Mouse (Mus musculus) heart, embryonic 12.5 days (tissue): Measurements from ENCODE around the gene Bspry. TPM values are rescaled to one million over a fixed set of nuclear protein-coding genes. Genes with fewer than 3 reads are reported as not detected.

Experiments used
- ATAC-seq: fragments of 200-750 bp; cut with Nextera tagmentation; 2 replicates; pipeline ENCODE4 v1.8.0; 2017; ENCODE audit warnings: moderate TSS enrichment, moderate library complexity; ENCODE audit not compliant: insufficient number of reproducible peaks, low FRiP score
- H3K27ac ChIP-seq: fragments of 300-500 bp; sonication (generic); 2 replicates; pipeline ENCODE4 v1.5.1; 2016; ENCODE audit warnings: mild to moderate bottlenecking, moderate library complexity; ENCODE audit not compliant: poor library complexity, severe bottlenecking
- H3K27me3 ChIP-seq: fragments of 300-500 bp; sonication (generic); replicated peaks from 2 replicates; pipeline ENCODE4 v1.6.1; 2016; ENCODE audit warnings: mild to moderate bottlenecking, moderate library complexity
- H3K36me3 ChIP-seq: fragments of 300-500 bp; sonication (generic); 2 replicates; pipeline ENCODE4 v1.6.1; 2016; ENCODE audit warnings: mild to moderate bottlenecking, moderate library complexity
- H3K4me1 ChIP-seq: fragments of 300-500 bp; sonication (generic); replicated peaks from 2 replicates; pipeline ENCODE4 v1.6.1; 2016; ENCODE audit warnings: mild to moderate bottlenecking
- H3K4me2 ChIP-seq: fragments of 300-500 bp; sonication (generic); 2 replicates; pipeline ENCODE4 v1.6.1; 2016; ENCODE audit warnings: mild to moderate bottlenecking, moderate library complexity
- H3K4me3 ChIP-seq: fragments of 300-500 bp; sonication (generic); 2 replicates; pipeline ENCODE4 v1.5.1; 2016; ENCODE audit warnings: mild to moderate bottlenecking
- H3K9ac ChIP-seq: fragments of 300-500 bp; sonication (generic); 2 replicates; pipeline ENCODE4 v1.6.1; 2016; ENCODE audit warnings: mild to moderate bottlenecking, moderate library complexity
- H3K9me3 ChIP-seq: fragments of 300-500 bp; sonication (generic); replicated peaks from 2 replicates; pipeline ENCODE4 v1.6.1; 2016; ENCODE audit warnings: mild to moderate bottlenecking, moderate library complexity
- WGBS: fragments of 180-500 bp; shearing (Covaris S2); methylation state at CpG from one replicate; pipeline ENCODE4 v1.1.7; 2016; 5-methylcytosine and 5-hydroxymethylcytosine counted together
- polyA plus RNA-seq: library from polyadenylated mRNA; unstranded; fragments of >200 nt; fragmentation: Nextera tagmentation; extraction: Ambion mirVana; gene quantifications from 2 replicates; pipeline ENCODE4 v1.2.1, GENCODE M21; 2016

Gene Bspry
- polyA plus RNA-seq, 1 experiment from 2014 or later = 0.49 TPM

GRCm38 (mm10) chr4:62501964-62502732, 22.3 kb downstream of the Bspry start:
- Histone ChIP-seq H3K4me3 (peak overlapping the region; percentile 76), H3K4me2 (peak overlapping the region; percentile 76), H3K36me3 (peaks cover 24% of the 10 kb centered on the region), H3K9me3 (no peaks in the 10 kb centered on the region), H3K27me3 (no peaks in the 10 kb centered on the region), H3K4me1 (peaks cover 11% of the 10 kb centered on the region), H3K9ac (peak overlapping the region; percentile 80), H3K27ac (peak overlapping the region; percentile 19; the same call in 1 of the 2 replicates)
- under 1% methylated on average over 38 of the region's 38 CpGs for WGBS
- ATAC-seq = peak; percentile 91

GRCm38 (mm10) chr4:62502969-62503368, 23.1 kb downstream of the Bspry start:
- H3K4me2 ChIP-seq = no peak overlapping the region
- WGBS = 71% methylated on average over 7 of the region's 7 CpGs
- peaks cover 27% of the 10 kb centered on the region for H3K36me3 ChIP-seq
- H3K9me3 ChIP-seq = no peaks in the 10 kb centered on the region
- no peaks in the 10 kb centered on the region for H3K27me3 ChIP-seq
- no peak overlapping the region for H3K4me3 ChIP-seq
- H3K27ac ChIP-seq = no peak overlapping the region
- peaks cover 11% of the 10 kb centered on the region for H3K4me1 ChIP-seq
- no peak overlapping the region for H3K9ac ChIP-seq
- no peak for ATAC-seq

- Histone ChIP-seq H3K4me2 (peak within 1 kb of the TSS; percentile 76), H3K36me3 (peaks cover 27% of the 10 kb centered on the region), H3K27ac (no peak within 1 kb of the TSS), H3K9me3 (no peaks in the 10 kb centered on the region), H3K27me3 (no peaks in the 10 kb centered on the region), H3K9ac (peak within 1 kb of the TSS; percentile 80), H3K4me1 (peaks cover 11% of the 10 kb centered on the region), H3K4me3 (peak within 1 kb of the TSS; percentile 76)
- no peak for ATAC-seq
- WGBS = 77% methylated on average over 3 of the region's 3 CpGs
Measured at GRCm38 (mm10) chr4:62503374-62503970, 23.6 kb downstream of the Bspry start, which contains the start of gene Hdhd3. Gene Hdhd3, minus strand, starts transcription at chr4:62503467.

- ATAC-seq = no peak
- H3K36me3 ChIP-seq = peaks cover 38% of the 10 kb centered on the region
- WGBS = 82% methylated on average over 3 of the region's 3 CpGs
Measured at GRCm38 (mm10) chr4:62505991-62506390, 26.1 kb downstream of the Bspry start.

GRCm38 (mm10) chr4:62506798-62507197, 26.9 kb downstream of the Bspry start:
- H3K27me3 ChIP-seq = no peaks in the 10 kb centered on the region
- H3K27ac ChIP-seq = no peak overlapping the region
- no peaks in the 10 kb centered on the region for H3K9me3 ChIP-seq
- ATAC-seq = no peak
- H3K4me2 ChIP-seq = no peak overlapping the region
- H3K36me3 ChIP-seq = peaks cover 46% of the 10 kb centered on the region
- peaks cover 8% of the 10 kb centered on the region; the same call in 1 of the 2 replicates for H3K4me1 ChIP-seq
- H3K4me3 ChIP-seq = no peak overlapping the region
- H3K9ac ChIP-seq = no peak overlapping the region
- 59% methylated on average over 2 of the region's 2 CpGs for WGBS

More at GRCm38 (mm10) chr4:62505991-62506390, 26.1 kb downstream of the Bspry start:
- no peaks in the 10 kb centered on the region for H3K27me3 ChIP-seq
- H3K4me2 ChIP-seq = no peak overlapping the region
- peaks cover 11% of the 10 kb centered on the region for H3K4me1 ChIP-seq
- H3K9ac ChIP-seq = no peak overlapping the region
- H3K9me3 ChIP-seq = no peaks in the 10 kb centered on the region
- no peak overlapping the region for H3K27ac ChIP-seq
- no peak overlapping the region for H3K4me3 ChIP-seq

GRCm38 (mm10) chr4:62508839-62509238, 29.0 kb downstream of the Bspry start:
- Histone ChIP-seq H3K9me3 (no peaks in the 10 kb centered on the region), H3K36me3 (peaks cover 66% of the 10 kb centered on the region), H3K27me3 (no peaks in the 10 kb centered on the region), H3K9ac (no peak overlapping the region), H3K4me2 (no peak overlapping the region), H3K27ac (no peak overlapping the region), H3K4me3 (no peak overlapping the region), H3K4me1 (0 out of 2 replicates have a peak, but pooled peaks cover under 1% of the 10 kb centered on the region)
- ATAC-seq = no peak
- WGBS = 91% methylated on average over 5 of the region's 5 CpGs

- peaks cover 68% of the 10 kb centered on the region for H3K36me3 ChIP-seq
Measured at GRCm38 (mm10) chr4:62509946-62510345, 30.1 kb downstream of the Bspry start.

GRCm38 (mm10) chr4:62513998-62514506, 34.2 kb downstream of the Bspry start:
- peaks cover 46% of the 10 kb centered on the region for H3K4me1 ChIP-seq
- no peak overlapping the region for H3K4me3 ChIP-seq
- no peak for ATAC-seq

More at GRCm38 (mm10) chr4:62509946-62510345, 30.1 kb downstream of the Bspry start:
- H3K27ac ChIP-seq = no peak overlapping the region
- no peaks in the 10 kb centered on the region for H3K27me3 ChIP-seq
- WGBS = 88% methylated on average over 11 of the region's 11 CpGs
- no peak overlapping the region for H3K9ac ChIP-seq
- H3K4me1 ChIP-seq = peaks cover 6% of the 10 kb centered on the region
- H3K9me3 ChIP-seq = no peaks in the 10 kb centered on the region
- ATAC-seq = no peak
- no peak overlapping the region for H3K4me3 ChIP-seq
- no peak overlapping the region for H3K4me2 ChIP-seq

GRCm38 (mm10) chr4:62514995-62515394, 35.1 kb downstream of the Bspry start:
- Histone ChIP-seq H3K4me2 (peak overlapping the region; percentile 84), H3K27me3 (no peaks in the 10 kb centered on the region), H3K9ac (no peak overlapping the region), H3K4me1 (peaks cover 48% of the 10 kb centered on the region), H3K27ac (peak overlapping the region; percentile 82), H3K9me3 (no peaks in the 10 kb centered on the region), H3K4me3 (peak overlapping the region; percentile 22; the same call in 1 of the 2 replicates), H3K36me3 (peaks cover 40% of the 10 kb centered on the region)
- no peak for ATAC-seq
- 62% methylated on average over 7 of the region's 7 CpGs for WGBS

More at GRCm38 (mm10) chr4:62513998-62514506, 34.2 kb downstream of the Bspry start:
- Histone ChIP-seq H3K9me3 (no peaks in the 10 kb centered on the region), H3K27ac (no peak overlapping the region), H3K27me3 (no peaks in the 10 kb centered on the region), H3K36me3 (peaks cover 49% of the 10 kb centered on the region), H3K4me2 (0 out of 2 replicates have a peak overlapping the region, but pooled peaks have one; percentile 15), H3K9ac (0 out of 2 replicates have a peak overlapping the region, but pooled peaks have one; percentile 9)
- WGBS = 49% methylated on average over 11 of the region's 11 CpGs

GRCm38 (mm10) chr4:62515490-62515889, 35.6 kb downstream of the Bspry start:
- Histone ChIP-seq H3K9me3 (no peaks in the 10 kb centered on the region), H3K4me2 (peak overlapping the region; percentile 84), H3K27ac (peak overlapping the region; percentile 82), H3K9ac (peak overlapping the region; percentile 26; the same call in 1 of the 2 replicates), H3K36me3 (peaks cover 35% of the 10 kb centered on the region), H3K4me3 (peak overlapping the region; percentile 22), H3K4me1 (peaks cover 48% of the 10 kb centered on the region), H3K27me3 (no peaks in the 10 kb centered on the region)
- 33% methylated on average over 3 of the region's 3 CpGs for WGBS
- no peak for ATAC-seq

GRCm38 (mm10) chr4:62516079-62516478, 36.2 kb downstream of the Bspry start:
- peak; percentile 60 for ATAC-seq
- H3K9ac ChIP-seq = peak overlapping the region; percentile 26; the same call in 1 of the 2 replicates
- H3K9me3 ChIP-seq = no peaks in the 10 kb centered on the region
- H3K4me1 ChIP-seq = peaks cover 48% of the 10 kb centered on the region
- H3K4me2 ChIP-seq = peak overlapping the region; percentile 84
- H3K27me3 ChIP-seq = no peaks in the 10 kb centered on the region
- H3K27ac ChIP-seq = peak overlapping the region; percentile 82
- peaks cover 29% of the 10 kb centered on the region for H3K36me3 ChIP-seq
- WGBS = 18% methylated on average over 2 of the region's 2 CpGs
- H3K4me3 ChIP-seq = peak overlapping the region; percentile 22
